Mouse (Mus musculus) CD8-positive naive resting alpha-beta T cell, adult 2 months (primary cell): ENCODE results near the gene Isg20l2.

Experiments
- DNase-seq, 2 experiments: peaks; one replicate each; pipeline ENCODE4 v3.0.0; 2022; ENCODE audit warnings: low read depth in 2 of 2, low spot score in 2 of 2

The Isg20l2 gene

GRCm38 (mm10) chr3:87973593-87974380 is 43.7 kb downstream of the Isg20l2 start:
- DNase-seq: no peak

- DNase-seq: no peak
Observed at GRCm38 (mm10) chr3:87974381-87974987, 44.4 kb downstream of the Isg20l2 start.

- DNase-seq: no peak
Observed at GRCm38 (mm10) chr3:87979493-87979892, 49.4 kb downstream of the Isg20l2 start.

- DNase-seq: no peak
Observed at GRCm38 (mm10) chr3:87980085-87980484, 50.0 kb downstream of the Isg20l2 start.

- no peak for DNase-seq
Observed at GRCm38 (mm10) chr3:87980728-87981127, 50.6 kb downstream of the Isg20l2 start.

GRCm38 (mm10) chr3:87981214-87981760 is 51.2 kb downstream of the Isg20l2 start:
- DNase-seq: no peak

- DNase-seq: no peak
Observed at GRCm38 (mm10) chr3:87981894-87982835, 52.1 kb downstream of the Isg20l2 start.

- DNase-seq: no peak
Observed at GRCm38 (mm10) chr3:87982836-87983601, 52.9 kb downstream of the Isg20l2 start.

- no peak for DNase-seq
Observed at GRCm38 (mm10) chr3:87983627-87984026, 53.5 kb downstream of the Isg20l2 start.

GRCm38 (mm10) chr3:87984094-87984493 is 54.0 kb downstream of the Isg20l2 start:
- no peak for DNase-seq

GRCm38 (mm10) chr3:87985505-87986320 is 55.6 kb downstream of the Isg20l2 start:
- DNase-seq: no peak

- peak; percentile 91 to 96 for DNase-seq
Observed at GRCm38 (mm10) chr3:87986868-87987267, 56.8 kb downstream of the Isg20l2 start.

GRCm38 (mm10) chr3:87987633-87988032 is 57.5 kb downstream of the Isg20l2 start:
- peak in 1 of 2 experiments; percentile 16 for DNase-seq

GRCm38 (mm10) chr3:87988068-87988467 is 58.0 kb downstream of the Isg20l2 start:
- no peak for DNase-seq

GRCm38 (mm10) chr3:87989935-87990334 is 59.8 kb downstream of the Isg20l2 start:
- no peak for DNase-seq
